Mouse (Mus musculus) heart, embryonic 15.5 days (tissue): ENCODE measurements around the gene Il5ra. TPM values are rescaled to one million over a fixed set of nuclear protein-coding genes. Genes with fewer than 3 reads are reported as not detected.

Source experiments
- ATAC-seq: fragments of 200-750 bp; cut with Nextera tagmentation; replicated peaks from 2 replicates; pipeline ENCODE4 v1.8.0; 2017; ENCODE audit warnings: low read depth, moderate TSS enrichment; ENCODE audit not compliant: insufficient number of reproducible peaks, insufficient read depth, low FRiP score
- H3K27ac ChIP-seq: fragments of 300-500 bp; sonication (generic); 2 replicates; pipeline ENCODE4 v1.5.1; 2015; ENCODE audit warnings: mild to moderate bottlenecking, inconsistent platforms
- H3K27me3 ChIP-seq: fragments of 300-500 bp; sonication (generic); 2 replicates; pipeline ENCODE4 v1.6.1; 2015; ENCODE audit warnings: inconsistent platforms
- H3K36me3 ChIP-seq: fragments of 300-500 bp; sonication (generic); 2 replicates; pipeline ENCODE4 v1.6.1; 2015; ENCODE audit warnings: mild to moderate bottlenecking, inconsistent platforms
- H3K4me1 ChIP-seq: fragments of 300-500 bp; sonication (generic); replicated peaks from 2 replicates; pipeline ENCODE4 v1.6.1; 2015; ENCODE audit warnings: inconsistent platforms
- H3K4me2 ChIP-seq: fragments of 300-500 bp; sonication (generic); 2 replicates; pipeline ENCODE4 v1.6.1; 2015; ENCODE audit warnings: inconsistent platforms, mild to moderate bottlenecking, moderate library complexity
- H3K4me3 ChIP-seq: fragments of 300-500 bp; sonication (generic); 2 replicates; pipeline ENCODE4 v1.5.1; 2015; ENCODE audit warnings: mild to moderate bottlenecking, inconsistent platforms
- H3K9ac ChIP-seq: fragments of 300-500 bp; sonication (generic); 2 replicates; pipeline ENCODE4 v1.6.1; 2015; ENCODE audit warnings: mild to moderate bottlenecking, inconsistent platforms
- H3K9me3 ChIP-seq: fragments of 300-500 bp; sonication (generic); replicated peaks from 2 replicates; pipeline ENCODE4 v1.6.1; 2016; ENCODE audit warnings: inconsistent platforms
- WGBS: fragments of 180-500 bp; shearing (Covaris S2); methylation state at CpG from one replicate; pipeline ENCODE4 v1.1.7; 2015; ENCODE audit warnings: mixed read lengths; 5-methylcytosine and 5-hydroxymethylcytosine counted together
- polyA plus RNA-seq: library from polyadenylated mRNA; unstranded; fragments of >200 nt; fragmentation: Nextera tagmentation; extraction: Ambion mirVana; gene quantifications from 2 replicates; pipeline ENCODE4 v1.2.1, GENCODE M21; 2015

Il5ra gene
- 0.56 TPM in 1 of 2 replicates, not detected in the other for polyA plus RNA-seq

DNA sequence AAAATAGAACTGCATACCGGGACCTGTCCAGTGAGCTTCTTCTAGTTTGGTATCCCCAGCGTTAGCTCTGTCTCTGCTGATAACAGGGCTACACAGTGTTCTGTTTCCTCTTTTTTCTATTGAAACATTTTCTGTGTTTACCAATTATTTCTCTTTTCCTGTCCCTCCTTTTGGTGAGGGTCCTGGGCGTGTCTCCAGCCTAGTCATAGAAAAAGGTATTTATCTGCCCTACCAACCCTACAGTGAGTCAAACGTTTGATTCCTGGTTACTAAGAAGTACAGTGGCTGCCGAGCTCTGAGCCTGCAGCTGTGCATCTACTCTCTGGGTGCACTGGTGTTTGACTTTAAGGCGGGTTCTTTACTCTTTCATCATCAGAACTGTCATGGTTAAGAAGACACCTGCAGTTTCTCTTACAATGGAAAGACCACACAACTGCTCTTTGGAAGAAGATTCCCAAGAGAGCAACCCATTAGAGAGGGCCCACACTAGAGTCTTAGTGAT lies at the start of gene Il5ra:
TSS of gene Il5ra (minus strand) at position 151 of the 502 bp plus-strand sequence.
- no peak within 1 kb of the TSS for H3K4me2 ChIP-seq
- H3K36me3 ChIP-seq, result no peaks in the 10 kb centered on the region
- H3K4me1 ChIP-seq, result no peaks in the 10 kb centered on the region
- H3K27me3 ChIP-seq, result no peaks in the 10 kb centered on the region
- H3K4me3 ChIP-seq, result no peak within 1 kb of the TSS
- H3K9me3 ChIP-seq, result no peaks in the 10 kb centered on the region
- no peak for ATAC-seq
- no peak within 1 kb of the TSS for H3K9ac ChIP-seq
- no peak within 1 kb of the TSS for H3K27ac ChIP-seq
- WGBS, result 52% methylated on average over 6 of the region's 6 CpGs

DNA sequence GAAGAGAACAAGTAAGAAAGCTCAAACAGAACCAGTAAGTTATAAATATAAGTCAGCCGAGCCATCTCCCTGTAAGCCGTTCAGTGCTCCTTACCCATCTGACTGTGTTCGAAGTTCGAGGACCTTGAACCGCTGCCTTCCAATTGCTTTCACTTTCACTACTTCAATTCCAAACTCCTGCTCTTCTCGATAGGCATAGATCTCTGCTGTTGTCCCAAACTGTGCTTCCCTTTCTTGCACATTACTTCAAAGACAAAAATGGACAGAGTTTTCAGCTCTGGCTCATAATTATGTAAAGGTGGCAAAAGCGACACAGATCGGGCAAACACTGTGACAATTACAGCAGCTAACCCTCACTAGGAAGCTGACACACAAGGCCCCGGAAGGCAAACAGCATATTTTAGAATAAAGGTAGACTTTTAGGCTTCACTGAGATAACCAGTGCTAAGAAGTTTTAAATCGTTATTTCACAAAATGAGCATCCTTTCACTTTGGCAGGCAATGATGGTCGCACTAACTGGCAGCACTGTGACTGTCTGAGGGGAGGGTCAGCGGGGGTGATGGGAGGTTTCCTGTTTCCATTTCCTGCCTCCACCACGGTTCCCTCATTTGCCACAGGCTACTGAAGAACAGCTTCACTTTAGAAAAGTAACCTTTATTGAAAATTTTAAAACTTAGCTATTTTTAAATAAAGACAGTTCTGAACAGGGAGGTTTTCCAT lies 45.4 kb upstream of the Il5ra start:
- no peak overlapping the region for H3K4me2 ChIP-seq
- H3K27me3 ChIP-seq, result no peaks in the 10 kb centered on the region
- H3K36me3 ChIP-seq, result peaks cover 34% of the 10 kb centered on the region
- no peak for ATAC-seq
- H3K9ac ChIP-seq, result no peak overlapping the region
- H3K4me1 ChIP-seq, result peaks cover 9% of the 10 kb centered on the region
- H3K27ac ChIP-seq, result no peak overlapping the region
- H3K9me3 ChIP-seq, result no peaks in the 10 kb centered on the region
- WGBS, result 81% methylated on average over 13 of the region's 13 CpGs
- H3K4me3 ChIP-seq, result no peak overlapping the region

DNA sequence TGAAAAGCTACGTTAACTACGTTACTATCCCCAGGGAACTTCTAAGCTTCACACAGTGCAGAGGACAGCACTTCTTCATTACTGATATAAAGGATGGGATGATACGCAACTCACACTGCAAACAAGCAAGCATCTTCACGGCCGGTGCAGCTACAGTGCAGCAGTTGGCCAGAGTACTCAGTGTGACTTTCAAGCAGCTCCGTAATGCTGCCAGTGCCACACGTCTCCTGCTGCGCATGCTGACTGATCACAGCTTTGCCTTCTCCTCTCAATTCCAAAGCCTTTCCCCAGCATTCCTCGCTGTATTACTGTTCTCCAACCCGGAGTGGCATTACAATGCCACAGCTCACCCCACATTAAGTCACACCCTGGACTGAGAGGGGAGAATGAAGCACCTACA lies 44.8 kb upstream of the Il5ra start:
- ATAC-seq, result no peak
- H3K4me2 ChIP-seq, result no peak overlapping the region
- no peaks in the 10 kb centered on the region for H3K27me3 ChIP-seq
- H3K4me1 ChIP-seq, result peaks cover 3% of the 10 kb centered on the region
- no peak overlapping the region for H3K27ac ChIP-seq
- H3K9ac ChIP-seq, result no peak overlapping the region
- WGBS, result 93% methylated on average over 10 of the region's 10 CpGs
- H3K9me3 ChIP-seq, result no peaks in the 10 kb centered on the region
- H3K36me3 ChIP-seq, result peaks cover 38% of the 10 kb centered on the region
- no peak overlapping the region for H3K4me3 ChIP-seq

- Histone ChIP-seq H3K36me3 (peaks cover 38% of the 10 kb centered on the region), H3K4me2 (no peak overlapping the region), H3K27ac (no peak overlapping the region), H3K9ac (no peak overlapping the region), H3K4me1 (no peaks in the 10 kb centered on the region), H3K27me3 (no peaks in the 10 kb centered on the region), H3K4me3 (no peak overlapping the region), H3K9me3 (no peaks in the 10 kb centered on the region)
- ATAC-seq, result no peak
- 89% methylated on average over 7 of the region's 7 CpGs for WGBS
Measured at GRCm38 (mm10) chr6:106793088-106793487, 44.3 kb upstream of the Il5ra start.

GRCm38 (mm10) chr6:106792486-106792885 lies 43.6 kb upstream of the Il5ra start:
- Histone ChIP-seq H3K27me3 (no peaks in the 10 kb centered on the region), H3K36me3 (peaks cover 43% of the 10 kb centered on the region), H3K4me3 (no peak overlapping the region), H3K9ac (no peak overlapping the region), H3K4me1 (no peaks in the 10 kb centered on the region), H3K27ac (no peak overlapping the region), H3K9me3 (no peaks in the 10 kb centered on the region), H3K4me2 (no peak overlapping the region)
- no peak for ATAC-seq
- WGBS, result 91% methylated on average over 5 of the region's 5 CpGs

DNA sequence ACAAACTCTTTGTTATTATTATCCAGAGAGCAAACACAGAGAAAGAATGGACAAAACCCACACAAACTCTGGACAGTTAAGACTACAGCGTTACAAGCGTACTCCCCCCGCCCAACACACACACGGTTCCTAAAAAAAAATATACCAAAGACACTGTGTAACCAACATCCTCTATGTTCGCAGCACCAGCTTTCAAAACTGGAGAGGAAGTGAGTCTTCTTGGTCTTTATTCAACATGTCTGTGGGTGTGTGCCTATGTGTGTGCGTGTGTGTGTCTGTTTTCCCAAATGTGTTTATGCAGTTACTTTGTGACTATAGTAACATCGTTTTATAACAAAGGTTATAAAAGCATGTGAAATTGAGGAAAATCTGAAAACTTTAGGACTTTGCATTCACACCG lies 42.6 kb upstream of the Il5ra start:
- H3K9me3 ChIP-seq, result no peaks in the 10 kb centered on the region
- H3K27ac ChIP-seq, result no peak overlapping the region
- WGBS, result 91% methylated on average over 8 of the region's 8 CpGs
- no peak overlapping the region for H3K4me2 ChIP-seq
- peaks cover 50% of the 10 kb centered on the region for H3K36me3 ChIP-seq
- no peaks in the 10 kb centered on the region for H3K27me3 ChIP-seq
- H3K4me1 ChIP-seq, result no peaks in the 10 kb centered on the region
- no peak overlapping the region for H3K9ac ChIP-seq
- no peak for ATAC-seq
- H3K4me3 ChIP-seq, result no peak overlapping the region

- Histone ChIP-seq H3K4me2 (no peak overlapping the region), H3K4me1 (no peaks in the 10 kb centered on the region), H3K4me3 (no peak overlapping the region), H3K36me3 (peaks cover 45% of the 10 kb centered on the region), H3K27ac (no peak overlapping the region), H3K9ac (no peak overlapping the region), H3K27me3 (no peaks in the 10 kb centered on the region), H3K9me3 (no peaks in the 10 kb centered on the region)
- ATAC-seq, result no peak
- 83% methylated on average over 3 of the region's 3 CpGs for WGBS
Measured at GRCm38 (mm10) chr6:106787138-106787537, 38.3 kb upstream of the Il5ra start.

DNA sequence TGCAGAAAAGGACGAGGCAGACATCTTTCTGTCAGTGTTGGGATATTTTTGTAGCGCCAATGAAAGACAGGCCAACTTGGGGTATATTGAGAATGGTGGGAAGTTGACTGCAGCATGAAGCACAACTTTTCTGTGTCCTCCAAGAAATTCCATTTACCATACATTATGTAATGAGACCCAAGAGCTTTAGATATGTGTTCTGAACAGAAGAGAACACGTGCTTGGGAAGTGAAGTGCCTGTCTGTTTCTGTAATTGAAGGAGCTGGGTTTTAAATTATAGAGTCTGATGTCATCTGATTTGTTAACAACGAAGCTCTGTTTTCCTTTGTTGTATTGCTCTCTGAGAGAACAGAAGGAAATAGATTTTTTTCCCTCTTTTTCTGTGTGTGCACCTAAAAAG lies 21.2 kb upstream of the Il5ra start:
- Histone ChIP-seq H3K4me2 (peak overlapping the region; percentile 92), H3K4me1 (peaks cover 11% of the 10 kb centered on the region), H3K36me3 (peaks cover 22% of the 10 kb centered on the region), H3K4me3 (peak overlapping the region; percentile 92), H3K9me3 (no peaks in the 10 kb centered on the region), H3K27me3 (no peaks in the 10 kb centered on the region), H3K27ac (no peak overlapping the region), H3K9ac (peak overlapping the region; percentile 75)
- ATAC-seq, result no peak
- WGBS, result 42% methylated on average over 4 of the region's 4 CpGs

- 1% methylated on average over 33 of the region's 33 CpGs for WGBS
- H3K27ac ChIP-seq, result peak overlapping the region; percentile 64
Measured at GRCm38 (mm10) chr6:106769290-106769866, 20.5 kb upstream of the Il5ra start.

GRCm38 (mm10) chr6:106768640-106769289 lies 19.9 kb upstream of the Il5ra start, which contains the start of gene Trnt1:
TSS of gene Trnt1 (plus strand) at chr6:106769120.
- Histone ChIP-seq H3K9me3 (no peaks in the 10 kb centered on the region), H3K4me1 (peaks cover 11% of the 10 kb centered on the region), H3K4me3 (peak within 1 kb of the TSS; percentile 92), H3K27ac (peak within 1 kb of the TSS; percentile 64), H3K27me3 (no peaks in the 10 kb centered on the region), H3K9ac (peak within 1 kb of the TSS; percentile 75), H3K36me3 (peaks cover 16% of the 10 kb centered on the region), H3K4me2 (peak within 1 kb of the TSS; percentile 92)
- WGBS, result 9% methylated on average over 35 of the region's 35 CpGs
- ATAC-seq, result peak; percentile 99

More at GRCm38 (mm10) chr6:106769290-106769866, 20.5 kb upstream of the Il5ra start:
- Histone ChIP-seq H3K4me3 (peak overlapping the region; percentile 92), H3K4me1 (peaks cover 11% of the 10 kb centered on the region), H3K36me3 (peaks cover 20% of the 10 kb centered on the region), H3K9ac (peak overlapping the region; percentile 75), H3K4me2 (peak overlapping the region; percentile 92), H3K27me3 (no peaks in the 10 kb centered on the region), H3K9me3 (no peaks in the 10 kb centered on the region)
- peak; percentile 48 for ATAC-seq

- WGBS, result 69% methylated on average over 4 of the region's 4 CpGs
- Histone ChIP-seq H3K4me3 (no peak overlapping the region), H3K36me3 (no peaks in the 10 kb centered on the region), H3K4me2 (no peak overlapping the region), H3K27me3 (no peaks in the 10 kb centered on the region), H3K9me3 (no peaks in the 10 kb centered on the region), H3K4me1 (peaks cover 11% of the 10 kb centered on the region), H3K9ac (no peak overlapping the region), H3K27ac (no peak overlapping the region)
- no peak for ATAC-seq
Measured at GRCm38 (mm10) chr6:106766774-106767173, 17.9 kb upstream of the Il5ra start.
